Mouse (Mus musculus): Measurements from ENCODE around the gene Tmem165. TPM values are rescaled to one million over a fixed set of nuclear protein-coding genes. Genes with fewer than 3 reads are reported as not detected.

Gene Tmem165
- polyA plus RNA-seq, 1 experiment from 2014 or later: 88.0 TPM

DNA sequence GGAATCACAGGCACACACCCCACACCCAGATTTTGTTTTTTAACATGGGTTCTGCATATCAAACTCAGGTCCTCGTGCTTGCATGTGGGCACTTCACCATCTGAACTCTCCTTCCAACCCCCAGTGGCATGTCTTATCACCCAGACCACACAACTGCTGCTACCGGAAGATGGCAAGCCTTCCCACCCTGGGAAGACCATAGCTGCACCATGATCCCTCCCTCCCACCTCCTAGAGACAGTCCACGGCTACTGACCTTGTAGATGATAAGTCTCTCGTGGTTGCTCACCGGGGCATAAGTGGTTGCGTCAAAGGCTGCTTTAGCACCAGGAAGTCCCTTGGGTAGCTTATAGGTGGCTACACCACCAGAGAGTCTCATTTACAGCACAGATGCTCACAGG lies 22.2 kb upstream of the Tmem165 start:
- Histone ChIP-seq H3K4me2 (ENCODE audit: low read depth) (no peak overlapping the region), H3K27ac (ENCODE audit: low read depth, low read length) (no peak overlapping the region), H3K4me1 (ENCODE audit: control insufficient read depth, insufficient read depth, low read length) (no peaks in the 10 kb centered on the region), H3K9me3 (ENCODE audit: control insufficient read depth, low read length) (no peaks in the 10 kb centered on the region), H3K36me3 (ENCODE audit: control insufficient read depth, insufficient read depth, low read length) (no peaks in the 10 kb centered on the region), H3K9ac (ENCODE audit: low read length) (no peak overlapping the region), H3K27me3 (ENCODE audit: control insufficient read depth, insufficient read depth, low read length) (no peaks in the 10 kb centered on the region), H3K4me3 (ENCODE audit: low read depth, low read length) (no peak overlapping the region)
- DNase-seq (ENCODE audit: low spot score): no peak
- WGBS: 81% methylated on average over 6 of the region's 6 CpGs
- no peak for ATAC-seq (ENCODE audit: insufficient read depth, low FRiP score, low TSS enrichment)

DNA sequence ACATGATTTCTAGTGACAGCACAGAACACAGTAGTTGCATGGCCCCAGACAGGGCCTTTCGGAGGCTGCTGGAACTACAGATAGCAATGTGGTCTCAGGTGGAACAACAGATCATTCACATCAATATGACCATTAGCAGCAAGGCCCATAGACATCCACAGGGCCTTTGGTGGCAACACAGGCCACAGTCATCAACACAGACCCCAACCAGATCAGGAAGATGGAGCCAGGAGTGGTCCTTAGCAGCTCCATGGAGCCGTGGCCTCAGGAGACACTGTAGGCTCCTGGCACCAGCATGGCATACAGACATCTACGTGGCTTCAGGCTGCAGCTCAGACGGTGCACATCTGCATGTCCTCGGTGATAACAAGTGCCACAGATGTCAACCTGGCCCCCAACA lies 20.8 kb upstream of the Tmem165 start:
- H3K27me3 ChIP-seq (ENCODE audit: control insufficient read depth, insufficient read depth, low read length): no peaks in the 10 kb centered on the region
- no peaks in the 10 kb centered on the region for H3K4me1 ChIP-seq (ENCODE audit: control insufficient read depth, insufficient read depth, low read length)
- WGBS: 88% methylated on average over 5 of the region's 5 CpGs
- H3K9ac ChIP-seq (ENCODE audit: low read length): no peak overlapping the region
- no peak overlapping the region for H3K4me2 ChIP-seq (ENCODE audit: low read depth)
- H3K27ac ChIP-seq (ENCODE audit: low read depth, low read length): no peak overlapping the region
- ATAC-seq (ENCODE audit: insufficient read depth, low FRiP score, low TSS enrichment): no peak
- no peaks in the 10 kb centered on the region for H3K36me3 ChIP-seq (ENCODE audit: control insufficient read depth, insufficient read depth, low read length)
- no peak overlapping the region for H3K4me3 ChIP-seq (ENCODE audit: low read depth, low read length)
- no peak for DNase-seq (ENCODE audit: low spot score)
- H3K9me3 ChIP-seq (ENCODE audit: control insufficient read depth, low read length): no peaks in the 10 kb centered on the region

DNA sequence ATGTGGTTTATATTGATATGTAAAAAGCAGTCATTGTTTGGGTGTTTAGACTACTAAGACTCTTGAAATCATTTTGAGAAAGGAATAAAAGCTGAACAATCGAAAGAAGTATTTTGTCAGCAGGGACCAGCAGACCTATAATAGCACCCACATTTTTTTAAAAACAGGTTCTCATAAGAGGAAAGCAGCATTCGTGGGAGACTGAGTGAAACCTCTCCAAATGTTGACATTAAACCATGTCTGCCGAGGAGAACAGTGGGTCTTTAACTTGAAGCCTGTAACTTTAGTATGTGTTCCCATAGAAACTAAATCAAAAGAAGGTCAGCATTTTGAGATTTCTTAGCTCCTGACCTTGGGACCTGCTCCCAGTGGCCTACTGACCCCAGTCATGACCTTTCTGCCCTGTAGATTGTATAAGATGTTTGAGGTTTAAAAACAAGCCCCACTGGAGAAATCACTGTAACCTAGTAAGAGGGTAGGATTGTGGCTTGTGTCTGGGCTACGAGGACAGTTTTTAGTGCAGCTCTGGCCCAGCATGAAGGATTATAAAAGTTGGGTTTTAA lies 19.8 kb upstream of the Tmem165 start:
- H3K9ac ChIP-seq (ENCODE audit: low read length): no peak overlapping the region
- no peak for DNase-seq (ENCODE audit: low spot score)

DNA sequence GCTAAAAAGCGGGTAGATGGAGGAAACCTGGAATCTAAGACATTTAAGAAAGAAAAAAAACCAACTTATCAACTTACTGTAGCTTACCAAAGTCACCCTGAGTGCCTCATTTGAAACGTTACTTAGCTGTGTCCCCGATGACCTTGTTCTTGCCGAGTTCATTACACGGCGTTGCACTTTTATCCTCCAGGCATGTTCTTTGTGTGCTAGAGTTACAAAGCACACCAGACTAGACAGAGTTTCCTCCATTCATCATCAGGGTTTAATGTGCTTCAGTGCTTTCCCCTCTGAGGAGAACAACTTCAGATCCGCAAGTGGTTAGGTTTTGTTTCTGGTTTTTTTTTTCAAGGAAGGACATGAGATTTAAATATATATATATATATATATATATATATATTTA lies 18.9 kb upstream of the Tmem165 start:
- no peaks in the 10 kb centered on the region for H3K4me1 ChIP-seq (ENCODE audit: control insufficient read depth, insufficient read depth, low read length)
- H3K4me3 ChIP-seq (ENCODE audit: low read depth, low read length): no peak overlapping the region
- no peak overlapping the region for H3K4me2 ChIP-seq (ENCODE audit: low read depth)
- H3K36me3 ChIP-seq (ENCODE audit: control insufficient read depth, insufficient read depth, low read length): no peaks in the 10 kb centered on the region
- H3K9me3 ChIP-seq (ENCODE audit: control insufficient read depth, low read length): no peaks in the 10 kb centered on the region
- ATAC-seq (ENCODE audit: insufficient read depth, low FRiP score, low TSS enrichment) (no peak), DNase-seq (ENCODE audit: low spot score) (no peak)
- no peak overlapping the region for H3K27ac ChIP-seq (ENCODE audit: low read depth, low read length)
- H3K27me3 ChIP-seq (ENCODE audit: control insufficient read depth, insufficient read depth, low read length): no peaks in the 10 kb centered on the region
- whole genome bisulfite sequencing: 61% methylated on average over 7 of the region's 7 CpGs
- no peak overlapping the region for H3K9ac ChIP-seq (ENCODE audit: low read length)

More for the DNA sequence above, 19.8 kb upstream of the Tmem165 start:
- 47% methylated on average over 4 of the region's 4 CpGs for WGBS
- no peaks in the 10 kb centered on the region for H3K36me3 ChIP-seq (ENCODE audit: control insufficient read depth, insufficient read depth, low read length)
- no peak overlapping the region for H3K4me2 ChIP-seq (ENCODE audit: low read depth)
- no peaks in the 10 kb centered on the region for H3K27me3 ChIP-seq (ENCODE audit: control insufficient read depth, insufficient read depth, low read length)
- no peaks in the 10 kb centered on the region for H3K9me3 ChIP-seq (ENCODE audit: control insufficient read depth, low read length)
- no peak for ATAC-seq (ENCODE audit: insufficient read depth, low FRiP score, low TSS enrichment)
- no peak overlapping the region for H3K4me3 ChIP-seq (ENCODE audit: low read depth, low read length)
- H3K4me1 ChIP-seq (ENCODE audit: control insufficient read depth, insufficient read depth, low read length): no peaks in the 10 kb centered on the region
- no peak overlapping the region for H3K27ac ChIP-seq (ENCODE audit: low read depth, low read length)

DNA sequence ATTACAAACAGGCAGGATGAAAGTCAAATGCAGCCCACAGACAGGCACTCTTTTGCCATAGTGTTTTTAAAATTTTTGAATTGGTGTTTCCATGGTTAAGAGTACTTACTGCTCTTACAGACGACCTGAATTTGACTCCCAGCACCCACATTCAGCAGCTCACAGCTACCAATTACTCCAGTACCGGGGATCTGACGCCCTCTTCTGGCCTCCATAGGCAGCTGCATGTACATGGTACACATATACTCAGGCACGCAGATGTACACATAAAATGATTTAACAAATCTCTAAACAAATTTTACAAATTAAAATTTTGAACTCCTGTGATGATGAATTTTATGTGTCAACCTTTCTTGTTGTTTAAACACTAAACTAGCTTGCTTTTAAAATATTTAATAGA lies 13.2 kb upstream of the Tmem165 start:
- ATAC-seq (ENCODE audit: insufficient read depth, low FRiP score, low TSS enrichment): no peak
- Histone ChIP-seq H3K9ac (ENCODE audit: low read length) (no peak overlapping the region), H3K36me3 (ENCODE audit: control insufficient read depth, insufficient read depth, low read length) (no peaks in the 10 kb centered on the region), H3K4me2 (ENCODE audit: low read depth) (no peak overlapping the region), H3K4me1 (ENCODE audit: control insufficient read depth, insufficient read depth, low read length) (no peaks in the 10 kb centered on the region), H3K27ac (ENCODE audit: low read depth, low read length) (no peak overlapping the region), H3K4me3 (ENCODE audit: low read depth, low read length) (no peak overlapping the region), H3K27me3 (ENCODE audit: control insufficient read depth, insufficient read depth, low read length) (no peaks in the 10 kb centered on the region), H3K9me3 (ENCODE audit: control insufficient read depth, low read length) (no peaks in the 10 kb centered on the region)
- 79% methylated on average over 4 of the region's 4 CpGs for WGBS
- no peak for DNase-seq (ENCODE audit: low spot score)

DNA sequence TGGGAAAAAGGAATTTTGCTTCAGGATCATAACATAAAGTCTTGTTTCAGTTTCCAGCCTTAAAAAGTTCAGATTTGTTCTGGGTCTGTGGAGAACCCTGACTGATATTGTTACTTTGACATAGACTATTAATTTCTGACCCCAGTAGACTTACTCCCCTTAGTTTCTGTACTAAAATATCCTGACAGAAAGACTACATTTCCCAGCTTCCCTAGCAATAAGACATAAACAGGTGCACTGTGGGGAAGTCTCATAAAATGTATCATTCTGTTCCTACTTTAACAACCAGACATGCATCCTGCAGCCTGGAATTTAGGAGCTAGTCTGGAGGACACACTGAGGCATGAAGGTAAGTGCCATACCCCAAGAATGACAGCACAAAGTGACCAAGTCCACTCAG lies 12.6 kb upstream of the Tmem165 start:
- DNase-seq (ENCODE audit: low spot score) (no peak), ATAC-seq (ENCODE audit: insufficient read depth, low FRiP score, low TSS enrichment) (no peak)

DNA sequence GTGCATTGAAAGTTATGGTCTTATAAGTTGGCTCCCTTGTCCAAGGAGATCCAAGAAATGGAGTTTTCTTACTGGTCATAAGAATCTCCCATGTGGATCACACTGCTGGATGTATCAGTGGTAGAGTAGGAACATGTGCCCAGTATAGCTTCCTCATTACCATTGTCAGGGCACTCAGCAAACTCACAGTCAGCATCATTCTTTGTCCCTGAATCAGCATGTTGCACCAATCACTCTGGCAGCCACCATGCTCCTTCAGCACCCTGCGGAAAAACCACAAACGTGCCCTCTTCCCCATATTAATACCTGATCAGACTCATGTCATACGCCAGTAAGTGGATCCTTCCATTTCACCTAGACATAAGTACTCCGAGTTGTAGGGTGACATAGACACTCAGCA lies 8.6 kb upstream of the Tmem165 start:
- H3K27ac ChIP-seq (ENCODE audit: low read depth, low read length): no peak overlapping the region
- 93% methylated on average over 4 of the region's 4 CpGs for WGBS
- no peak overlapping the region for H3K4me3 ChIP-seq (ENCODE audit: low read depth, low read length)
- no peak for ATAC-seq (ENCODE audit: insufficient read depth, low FRiP score, low TSS enrichment)
- no peaks in the 10 kb centered on the region for H3K36me3 ChIP-seq (ENCODE audit: control insufficient read depth, insufficient read depth, low read length)
- no peaks in the 10 kb centered on the region for H3K9me3 ChIP-seq (ENCODE audit: control insufficient read depth, low read length)
- H3K9ac ChIP-seq (ENCODE audit: low read length): no peak overlapping the region
- no peaks in the 10 kb centered on the region for H3K27me3 ChIP-seq (ENCODE audit: control insufficient read depth, insufficient read depth, low read length)
- H3K4me1 ChIP-seq (ENCODE audit: control insufficient read depth, insufficient read depth, low read length): no peaks in the 10 kb centered on the region
- no peak overlapping the region for H3K4me2 ChIP-seq (ENCODE audit: low read depth)
- no peak for DNase-seq (ENCODE audit: low spot score)

More for the DNA sequence above, 12.6 kb upstream of the Tmem165 start:
- Histone ChIP-seq H3K9me3 (ENCODE audit: control insufficient read depth, low read length) (no peaks in the 10 kb centered on the region), H3K36me3 (ENCODE audit: control insufficient read depth, insufficient read depth, low read length) (no peaks in the 10 kb centered on the region), H3K27ac (ENCODE audit: low read depth, low read length) (no peak overlapping the region), H3K4me3 (ENCODE audit: low read depth, low read length) (no peak overlapping the region), H3K4me2 (ENCODE audit: low read depth) (no peak overlapping the region), H3K4me1 (ENCODE audit: control insufficient read depth, insufficient read depth, low read length) (no peaks in the 10 kb centered on the region), H3K27me3 (ENCODE audit: control insufficient read depth, insufficient read depth, low read length) (no peaks in the 10 kb centered on the region), H3K9ac (ENCODE audit: low read length) (no peak overlapping the region)

DNA sequence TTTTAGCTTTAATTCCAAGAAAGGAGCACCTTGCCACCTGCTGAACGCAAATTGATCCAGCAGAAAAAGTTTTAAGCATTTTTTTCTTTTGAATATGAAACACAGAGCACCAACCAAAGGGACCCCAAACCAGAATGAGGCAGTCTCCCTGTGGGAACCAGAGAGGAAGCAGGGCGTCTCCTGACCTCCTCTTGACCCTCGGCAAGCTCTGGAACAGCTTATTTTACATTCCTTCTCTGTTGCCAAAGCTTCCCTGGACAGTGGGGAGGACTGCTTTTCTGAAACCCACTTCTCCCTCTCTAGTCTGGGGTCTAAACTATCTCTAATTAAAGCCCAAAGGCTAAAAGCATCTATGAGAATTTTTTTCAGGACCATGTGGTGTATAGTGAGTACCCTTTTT lies 7.3 kb upstream of the Tmem165 start:
- H3K9me3 ChIP-seq (ENCODE audit: control insufficient read depth, low read length): no peaks in the 10 kb centered on the region
- ATAC-seq (ENCODE audit: insufficient read depth, low FRiP score, low TSS enrichment) (no peak), DNase-seq (ENCODE audit: low spot score) (no peak)
- no peaks in the 10 kb centered on the region for H3K27me3 ChIP-seq (ENCODE audit: control insufficient read depth, insufficient read depth, low read length)
- no peak overlapping the region for H3K27ac ChIP-seq (ENCODE audit: low read depth, low read length)
- H3K4me1 ChIP-seq (ENCODE audit: control insufficient read depth, insufficient read depth, low read length): no peaks in the 10 kb centered on the region
- H3K36me3 ChIP-seq (ENCODE audit: control insufficient read depth, insufficient read depth, low read length): no peaks in the 10 kb centered on the region
- no peak overlapping the region for H3K9ac ChIP-seq (ENCODE audit: low read length)
- 41% methylated on average over 3 of the region's 3 CpGs for WGBS
- no peak overlapping the region for H3K4me3 ChIP-seq (ENCODE audit: low read depth, low read length)
- no peak overlapping the region for H3K4me2 ChIP-seq (ENCODE audit: low read depth)

DNA sequence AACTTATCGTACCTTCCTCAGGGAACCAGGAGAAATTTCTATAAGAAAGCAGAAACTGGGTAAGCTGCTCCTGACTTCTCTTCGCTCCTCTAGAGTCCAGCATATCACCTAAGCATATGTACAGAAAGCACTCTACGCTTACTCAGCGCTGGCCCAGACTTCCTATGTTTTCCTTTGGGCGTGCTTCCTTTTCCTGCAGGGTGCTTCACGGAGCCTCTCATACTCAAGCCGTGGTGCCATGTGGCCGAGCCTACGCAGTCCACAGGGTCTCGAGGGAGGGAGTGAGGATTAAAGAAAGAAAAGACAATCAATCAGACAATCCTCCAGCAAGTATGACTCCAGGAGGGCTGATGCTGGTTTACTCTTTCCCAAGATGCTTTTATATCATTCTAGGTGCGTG lies 6.8 kb upstream of the Tmem165 start:
- no peaks in the 10 kb centered on the region for H3K9me3 ChIP-seq (ENCODE audit: control insufficient read depth, low read length)
- no peaks in the 10 kb centered on the region for H3K27me3 ChIP-seq (ENCODE audit: control insufficient read depth, insufficient read depth, low read length)
- ATAC-seq (ENCODE audit: insufficient read depth, low FRiP score, low TSS enrichment) (no peak), DNase-seq (ENCODE audit: low spot score) (no peak)
- H3K9ac ChIP-seq (ENCODE audit: low read length): no peak overlapping the region
- H3K27ac ChIP-seq (ENCODE audit: low read depth, low read length): no peak overlapping the region
- no peaks in the 10 kb centered on the region for H3K36me3 ChIP-seq (ENCODE audit: control insufficient read depth, insufficient read depth, low read length)
- H3K4me3 ChIP-seq (ENCODE audit: low read depth, low read length): no peak overlapping the region
- H3K4me1 ChIP-seq (ENCODE audit: control insufficient read depth, insufficient read depth, low read length): no peaks in the 10 kb centered on the region
- WGBS: 67% methylated on average over 11 of the region's 11 CpGs
- H3K4me2 ChIP-seq (ENCODE audit: low read depth): no peak overlapping the region

Measured in neural tube, embryonic 11.5 days (tissue).